Mouse (Mus musculus) embryonic stem cell, embryonic (primary cell): ENCODE results near the gene Grap.

Experiments used
- CTCF ChIA-PET, 4 experiments: fragments of 300-600 bp in 2 of 4; fragments of 350-600 bp in 2 of 4; sonication (Branson Sonifier 250); formaldehyde crosslinking; loops; one replicate each; lab custom pipeline; 2022; ENCODE audit warnings: inconsistent platforms in 2 of 4; lab: Charles Lee
- POLR2A ChIA-PET, 4 experiments: fragments of 300-600 bp in 2 of 4; fragments of 350-600 bp in 2 of 4; sonication (Branson Sonifier 250); formaldehyde crosslinking; loops; one replicate each; lab custom pipeline; 2022; ENCODE audit warnings: antibody characterized with exemption in 4 of 4, inconsistent platforms in 1 of 4; lab: Charles Lee

Grap gene

DNA sequence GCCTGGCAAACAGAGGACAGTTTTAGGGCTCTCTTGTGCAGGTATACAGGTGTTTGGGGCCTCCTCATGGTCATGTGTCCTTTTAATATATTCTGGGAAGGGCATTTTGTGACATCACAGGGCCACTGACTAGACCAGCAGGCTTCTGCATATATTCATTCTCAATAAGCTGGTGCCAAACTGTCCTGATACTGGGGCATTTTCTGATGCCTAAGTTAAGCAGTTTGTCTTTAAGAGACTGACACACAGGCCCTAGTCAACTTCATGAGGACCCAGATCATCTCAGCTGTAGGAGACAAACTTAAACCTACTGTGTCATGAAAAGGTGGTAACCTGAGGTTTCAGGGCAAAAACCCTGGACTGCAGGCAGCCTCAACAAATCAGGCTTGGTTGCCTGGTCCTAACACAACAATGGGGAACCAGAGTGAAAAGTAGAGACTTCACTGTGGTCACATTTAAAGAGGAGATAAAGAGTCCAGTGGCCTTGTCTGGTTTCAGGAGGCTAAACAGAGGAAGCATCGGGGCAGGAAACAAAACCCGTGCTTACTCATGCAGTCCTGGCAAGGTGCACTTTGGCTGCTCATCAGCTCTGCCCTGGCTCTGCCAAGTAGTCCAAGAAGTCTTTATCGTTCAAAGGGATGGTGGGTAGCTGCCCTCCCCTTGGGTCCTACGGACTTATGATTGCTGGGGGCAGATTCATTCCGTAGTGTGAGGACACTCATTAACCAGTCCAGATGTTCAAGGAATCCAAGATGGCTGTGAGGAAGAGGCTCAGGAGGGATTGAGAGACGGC, 4.9 kb upstream of the Grap start:
- POLR2A ChIA-PET: interaction anchor here in 3 of 4 experiments (0.8 to 1.9 kb wide), 8 partner anchors 9 to 113 kb away, joined by 3 to 8 read pairs (median 4); partner anchors contain the start of genes Fam83g (in 1 of the 3) and Prpsap2 (in 1 of the 3)
- CTCF ChIA-PET: interaction anchor here (0.5 to 1.4 kb wide), 6 partner anchors 18 to 133 kb away, joined by 3 to 7 read pairs (median 3); no protein-coding TSS in a partner anchor

DNA sequence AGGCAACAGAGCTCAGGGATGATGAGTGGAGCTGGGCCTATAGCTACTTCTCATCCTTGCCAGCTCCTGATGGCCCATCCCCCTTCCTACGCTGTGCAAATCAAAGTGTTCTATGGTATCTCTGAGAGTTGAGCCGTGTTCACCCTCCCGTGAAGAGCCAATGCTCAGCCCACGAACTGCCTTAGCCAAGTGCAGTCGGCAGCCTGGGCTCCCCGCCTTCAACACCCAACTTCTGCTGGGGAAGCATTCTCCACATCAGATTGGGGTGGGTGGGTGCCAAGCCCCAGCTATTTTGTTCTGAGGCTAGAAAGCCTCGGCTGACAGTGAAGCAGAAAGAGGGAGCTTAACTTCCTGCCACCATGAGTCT, 4.3 kb upstream of the Grap start:
- ChIA-PET POLR2A (interaction anchor here in 3 of 4 experiments (0.8 to 1.9 kb wide), 5 partner anchors 10 to 113 kb away, joined by 3 to 8 read pairs (median 4); partner anchors contain the start of gene Prpsap2 (in 1 of the 3)), CTCF (interaction anchor here in 3 of 4 experiments (0.5 to 1.4 kb wide), 6 partner anchors 17 to 133 kb away, joined by 3 to 5 read pairs (median 3); no protein-coding TSS in a partner anchor)

DNA sequence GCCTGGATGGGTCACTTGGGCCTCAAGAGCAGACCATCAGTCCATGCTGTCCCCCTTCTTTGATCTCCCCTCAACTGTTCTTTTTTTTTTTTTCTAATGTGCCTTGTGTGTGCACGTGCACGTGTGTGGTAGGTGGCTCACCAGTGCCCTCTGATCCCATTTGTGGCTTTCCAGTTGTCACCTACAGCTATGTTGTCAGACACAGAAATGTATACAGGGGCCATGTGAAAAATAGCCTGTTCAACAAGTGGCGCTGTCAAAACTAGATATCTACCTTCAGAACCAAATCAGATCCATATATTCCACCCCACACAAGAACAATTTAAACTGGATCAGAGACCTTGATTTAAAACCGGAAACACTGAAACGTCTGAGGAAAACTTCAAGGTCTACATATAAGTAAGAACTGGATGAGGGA, 3.9 kb upstream of the Grap start:
- CTCF ChIA-PET: interaction anchor here in 2 of 4 experiments (0.5 to 1.4 kb wide), 5 partner anchors 17 to 134 kb away, joined by 3 to 5 read pairs (median 3); no protein-coding TSS in a partner anchor
- POLR2A ChIA-PET: interaction anchor here in 3 of 4 experiments (0.8 to 1.0 kb wide), 3 partner anchors 11 to 26 kb away, joined by 3 to 4 read pairs (median 4); no protein-coding TSS in a partner anchor

DNA sequence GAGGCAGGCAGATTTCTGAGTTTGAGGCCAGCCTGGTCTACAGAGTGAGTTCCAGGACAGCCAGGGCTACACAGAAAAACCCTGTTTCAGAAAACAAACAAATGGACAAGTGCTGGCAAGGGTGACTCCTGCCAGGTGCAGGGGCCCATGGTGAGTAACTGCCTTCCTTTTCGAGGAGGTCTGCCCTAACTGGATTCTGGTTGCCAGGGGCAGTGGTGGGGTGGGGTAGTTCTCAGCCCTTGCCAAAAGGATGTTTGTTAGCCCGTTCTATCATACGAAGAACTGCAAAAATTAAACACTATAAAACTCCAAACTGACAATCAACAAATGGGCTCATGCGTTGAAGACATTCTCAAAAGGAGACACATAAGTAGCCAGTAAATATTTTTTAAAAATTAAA, 3.4 kb upstream of the Grap start:
- POLR2A ChIA-PET: no interaction called here
- CTCF ChIA-PET: interaction anchor here in 1 of 4 experiments (1.3 kb wide), 1 partner anchor 65 kb away, joined by 3 read pairs; no protein-coding TSS in a partner anchor

DNA sequence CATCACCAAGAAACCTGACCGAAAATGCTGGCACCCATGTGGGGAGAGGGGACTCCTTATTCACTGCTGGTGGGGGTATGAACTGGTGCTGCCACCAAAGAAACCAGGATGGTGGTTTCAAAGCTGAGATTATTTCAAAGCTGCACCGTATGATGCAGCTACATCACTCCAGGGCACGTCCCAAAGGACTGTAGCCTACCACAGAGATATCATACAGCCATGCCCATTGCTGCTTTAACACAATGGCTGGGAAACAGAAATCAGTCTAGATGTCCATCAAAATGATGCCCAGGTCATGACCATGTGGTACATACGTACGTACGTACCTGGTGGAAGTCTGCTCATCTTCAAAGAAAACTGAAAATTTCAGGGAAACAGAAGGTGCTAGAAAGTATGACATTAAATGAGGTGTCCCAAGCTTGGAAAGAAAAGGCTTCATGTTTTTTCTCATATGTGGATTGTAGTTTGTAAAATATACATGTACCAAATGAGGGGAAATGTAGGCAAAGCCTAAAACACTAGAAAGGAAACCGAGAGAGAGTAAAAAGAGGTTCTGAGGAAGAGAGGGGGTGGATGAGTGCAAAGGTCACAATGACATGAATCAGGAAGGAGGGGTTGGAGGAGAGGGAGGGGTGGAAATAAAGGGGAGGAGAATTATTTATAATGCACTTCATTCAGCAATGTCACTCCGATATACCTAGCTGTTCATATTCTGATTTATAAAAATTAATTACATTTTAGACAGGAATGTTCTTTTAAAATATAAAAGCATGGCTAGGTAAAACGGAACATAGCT, 2.4 kb upstream of the Grap start:
- POLR2A ChIA-PET: no interaction called here
- CTCF ChIA-PET: no interaction called here

DNA sequence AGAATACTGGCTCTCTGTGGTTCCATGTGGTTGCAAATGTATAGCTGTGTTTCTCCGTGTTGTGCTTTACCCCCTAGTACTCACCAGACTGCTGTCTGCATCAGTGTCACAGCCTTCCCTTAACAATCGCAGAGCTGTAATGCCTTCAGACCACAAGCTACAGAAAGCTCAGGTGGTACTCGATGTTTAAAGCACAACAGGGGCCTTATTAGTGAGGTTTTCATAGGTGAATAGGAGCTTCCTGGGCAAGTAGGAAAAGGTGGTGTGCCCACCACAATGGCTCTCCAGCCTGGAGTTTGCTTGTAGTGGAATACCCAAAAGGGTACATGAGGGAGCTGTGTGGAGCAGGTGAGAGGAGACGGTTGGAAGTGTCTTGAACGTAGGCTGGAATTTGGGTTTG, 849 bp upstream of the Grap start:
- POLR2A ChIA-PET: interaction anchor here in 2 of 4 experiments (0.7 to 1.3 kb wide), 4 partner anchors 14 to 176 kb away, joined by 3 read pairs; no protein-coding TSS in a partner anchor
- CTCF ChIA-PET: interaction anchor here in 2 of 4 experiments (0.9 to 1.4 kb wide), 3 partner anchors 14 to 63 kb away, joined by 3 to 4 read pairs (median 4); no protein-coding TSS in a partner anchor

DNA sequence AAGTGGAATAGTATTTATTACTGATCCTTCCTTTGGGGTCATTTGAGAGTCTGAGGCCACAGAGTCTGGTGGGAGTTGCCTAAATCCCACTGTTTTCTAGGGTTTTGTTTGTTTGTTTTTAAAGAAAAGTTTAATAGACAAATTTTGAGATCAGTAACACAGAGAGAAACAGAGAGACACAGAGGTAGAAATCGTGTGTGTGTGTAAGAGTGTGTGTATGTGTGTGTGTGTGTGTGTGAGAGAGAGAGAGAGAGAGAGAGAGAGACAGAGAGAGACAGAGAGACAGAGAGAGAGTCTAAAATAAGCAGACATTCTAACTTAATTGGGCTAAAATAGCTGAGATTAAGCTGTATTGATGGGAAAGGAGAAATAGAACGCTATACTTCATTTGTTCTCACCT, 503 bp downstream of the Grap start:
- ChIA-PET POLR2A (interaction anchor here in 1 of 4 experiments (1.1 to 1.7 kb wide), 2 partner anchors 22 to 30 kb away, joined by 3 read pairs; no protein-coding TSS in a partner anchor), CTCF (interaction anchor here in 2 of 4 experiments (1.4 to 1.7 kb wide), 2 partner anchors 12 to 61 kb away, joined by 3 to 4 read pairs; no protein-coding TSS in a partner anchor)

DNA sequence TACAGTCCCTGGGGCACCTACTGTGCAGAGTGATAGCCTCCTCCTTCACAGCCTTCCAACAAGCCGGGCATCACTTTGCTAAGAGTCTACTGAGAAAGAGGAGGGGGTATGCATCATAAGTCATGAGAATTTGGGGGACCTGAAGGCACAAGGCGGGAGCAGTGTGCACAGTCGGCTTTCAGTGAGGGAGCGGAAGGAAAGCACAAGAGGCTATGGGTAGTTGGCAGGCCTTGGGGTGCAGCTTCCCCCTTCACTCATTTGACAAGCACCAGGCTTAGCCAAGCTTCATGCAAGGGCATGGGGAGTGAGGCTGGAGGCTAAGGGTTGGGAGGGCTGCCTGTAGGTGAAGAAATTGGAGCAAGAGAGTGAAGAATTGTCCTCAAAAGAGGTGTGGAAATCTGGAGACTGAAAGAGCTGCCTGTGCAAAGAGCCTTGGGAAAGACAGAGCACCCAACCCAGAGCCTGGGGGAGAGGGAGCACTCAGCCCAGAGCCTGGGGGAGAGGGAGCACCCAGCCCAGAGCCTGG, 1.8 kb downstream of the Grap start:
- ChIA-PET POLR2A (interaction anchor here in 1 of 4 experiments (1.0 to 1.2 kb wide), 2 partner anchors 19 to 131 kb away, joined by 3 read pairs; no protein-coding TSS in a partner anchor), CTCF (interaction anchor here in 3 of 4 experiments (0.5 to 1.7 kb wide), 5 partner anchors 11 to 60 kb away, joined by 3 to 4 read pairs (median 3); no protein-coding TSS in a partner anchor)

DNA sequence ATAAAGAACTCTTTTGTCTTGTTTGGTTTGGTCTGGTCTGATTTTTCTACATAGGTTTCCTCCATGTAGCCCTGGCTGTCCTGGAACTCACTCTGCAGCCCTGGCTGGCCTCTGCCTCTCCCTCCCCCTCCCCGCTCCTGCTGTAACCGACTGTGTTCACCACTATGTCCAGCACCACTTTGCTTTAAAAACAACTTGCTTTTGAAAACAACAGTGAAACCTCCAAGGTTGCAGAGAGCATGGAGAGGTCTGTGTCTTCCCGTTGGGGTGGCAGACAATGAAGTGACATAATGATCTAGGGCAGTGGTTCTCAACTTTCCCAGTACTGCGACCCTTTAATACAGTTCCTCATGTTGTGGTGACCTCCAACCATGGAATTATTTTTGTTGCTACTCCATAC, 2.6 kb downstream of the Grap start:
- CTCF ChIA-PET: interaction anchor here in 3 of 4 experiments (0.5 to 1.4 kb wide), 4 partner anchors 10 to 36 kb away, joined by 3 to 5 read pairs (median 4); no protein-coding TSS in a partner anchor
- POLR2A ChIA-PET: interaction anchor here in 2 of 4 experiments (0.7 to 1.2 kb wide), 3 partner anchors 18 to 306 kb away, joined by 3 to 6 read pairs (median 3); no protein-coding TSS in a partner anchor

DNA sequence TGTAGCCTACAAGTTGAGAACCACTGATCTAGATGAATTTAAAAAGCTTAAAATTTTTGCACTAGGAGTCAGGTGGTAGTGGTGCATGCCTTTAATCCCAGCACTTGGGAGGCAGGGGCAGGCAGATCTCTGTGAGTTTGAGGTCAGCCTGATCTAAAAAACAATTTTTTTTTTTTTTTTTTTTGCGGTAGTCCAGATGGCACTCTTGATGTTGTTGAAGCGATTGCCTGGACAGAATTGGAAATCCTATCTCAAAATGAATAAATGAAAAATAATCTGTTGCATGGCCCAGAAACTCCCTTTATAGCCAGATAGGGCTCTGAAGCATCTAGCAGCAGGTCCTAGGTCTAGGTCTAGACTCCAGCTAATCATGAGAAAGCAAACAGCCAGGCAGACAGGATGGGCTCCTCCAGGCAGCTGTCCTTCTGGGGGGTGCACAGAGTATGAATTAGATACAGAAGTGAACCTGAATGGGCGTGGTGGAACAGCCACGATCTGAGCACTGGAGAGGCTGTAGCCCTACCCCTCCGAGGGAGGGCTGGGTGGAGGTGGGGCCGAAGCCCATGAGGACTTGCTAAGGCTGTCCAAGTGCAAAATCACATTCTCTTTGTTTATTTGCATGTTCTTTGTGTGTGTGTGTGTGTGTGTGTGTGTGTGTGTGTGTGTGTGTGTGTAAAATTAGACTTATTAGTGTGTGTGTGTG, 3.2 kb downstream of the Grap start:
- CTCF ChIA-PET: interaction anchor here in 1 of 4 experiments (1.4 kb wide), 1 partner anchor 10 kb away, joined by 4 read pairs; no protein-coding TSS in a partner anchor
- POLR2A ChIA-PET: interaction anchor here in 3 of 4 experiments (0.7 kb wide), 3 partner anchors 57 to 307 kb away, joined by 3 to 6 read pairs (median 4); no protein-coding TSS in a partner anchor

DNA sequence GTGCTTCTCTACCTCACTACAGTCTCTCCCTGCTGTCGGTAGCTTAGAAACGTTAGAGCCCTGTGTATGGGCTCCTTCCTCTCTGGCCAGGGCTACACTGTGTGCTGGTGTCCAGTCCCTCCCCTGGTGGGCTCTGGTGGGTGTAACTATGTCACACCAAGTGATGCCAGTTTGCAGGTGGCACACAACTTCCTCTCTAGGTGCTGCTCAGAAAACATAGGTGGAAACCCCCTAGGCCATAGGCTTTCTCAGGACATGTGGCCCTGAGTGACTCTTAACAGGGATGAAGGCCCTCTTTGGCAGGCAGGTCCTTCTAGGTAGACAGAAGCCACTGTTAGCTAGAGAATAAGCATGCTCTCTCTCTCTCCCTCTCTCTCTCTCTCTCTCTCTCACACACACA, 4.4 kb downstream of the Grap start:
- POLR2A ChIA-PET: interaction anchor here in 1 of 4 experiments (1.6 kb wide), 1 partner anchor 17 kb away, joined by 6 read pairs; no protein-coding TSS in a partner anchor

DNA sequence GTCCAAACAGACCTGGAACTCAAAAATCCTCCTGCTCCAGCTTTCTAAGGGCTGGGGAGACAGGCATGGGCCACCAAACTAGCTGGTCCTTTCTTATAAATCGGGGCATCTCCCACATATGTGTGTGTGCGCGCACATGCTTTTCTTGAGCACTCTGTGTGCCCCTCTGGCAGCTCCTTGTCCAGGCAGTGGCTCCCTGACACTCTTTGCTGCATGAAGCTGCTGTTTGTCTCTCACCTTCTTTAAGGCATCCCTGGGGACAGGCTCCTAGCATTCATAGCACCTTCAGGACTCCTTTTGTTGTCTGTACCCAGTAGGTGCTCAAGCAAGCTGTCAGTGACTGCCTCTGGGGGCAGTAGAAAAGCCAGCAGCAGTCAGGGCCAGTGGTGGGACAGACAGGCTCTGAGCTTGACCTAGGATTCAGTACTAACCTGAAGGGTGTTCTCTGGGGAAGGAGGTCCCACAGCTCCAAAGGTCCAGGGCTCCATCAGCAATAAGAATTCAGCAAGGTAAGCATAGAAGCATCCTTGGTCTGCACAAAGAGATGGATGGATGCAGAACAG, 5.4 kb downstream of the Grap start:
- ChIA-PET CTCF (interaction anchor here in 3 of 4 experiments (0.6 to 1.8 kb wide), 7 partner anchors 9 to 242 kb away, joined by 3 to 7 read pairs (median 5); no protein-coding TSS in a partner anchor), POLR2A (interaction anchor here in 3 of 4 experiments (0.6 to 1.6 kb wide), 8 partner anchors 10 to 771 kb away, joined by 3 to 6 read pairs (median 4); partner anchors contain the start of gene Fam83g (in 1 of the 3))

More for the DNA sequence above, 4.4 kb downstream of the Grap start:
- CTCF ChIA-PET: interaction anchor here in 2 of 4 experiments (0.6 to 1.5 kb wide), 3 partner anchors 18 to 57 kb away, joined by 3 to 6 read pairs (median 3); no protein-coding TSS in a partner anchor

DNA sequence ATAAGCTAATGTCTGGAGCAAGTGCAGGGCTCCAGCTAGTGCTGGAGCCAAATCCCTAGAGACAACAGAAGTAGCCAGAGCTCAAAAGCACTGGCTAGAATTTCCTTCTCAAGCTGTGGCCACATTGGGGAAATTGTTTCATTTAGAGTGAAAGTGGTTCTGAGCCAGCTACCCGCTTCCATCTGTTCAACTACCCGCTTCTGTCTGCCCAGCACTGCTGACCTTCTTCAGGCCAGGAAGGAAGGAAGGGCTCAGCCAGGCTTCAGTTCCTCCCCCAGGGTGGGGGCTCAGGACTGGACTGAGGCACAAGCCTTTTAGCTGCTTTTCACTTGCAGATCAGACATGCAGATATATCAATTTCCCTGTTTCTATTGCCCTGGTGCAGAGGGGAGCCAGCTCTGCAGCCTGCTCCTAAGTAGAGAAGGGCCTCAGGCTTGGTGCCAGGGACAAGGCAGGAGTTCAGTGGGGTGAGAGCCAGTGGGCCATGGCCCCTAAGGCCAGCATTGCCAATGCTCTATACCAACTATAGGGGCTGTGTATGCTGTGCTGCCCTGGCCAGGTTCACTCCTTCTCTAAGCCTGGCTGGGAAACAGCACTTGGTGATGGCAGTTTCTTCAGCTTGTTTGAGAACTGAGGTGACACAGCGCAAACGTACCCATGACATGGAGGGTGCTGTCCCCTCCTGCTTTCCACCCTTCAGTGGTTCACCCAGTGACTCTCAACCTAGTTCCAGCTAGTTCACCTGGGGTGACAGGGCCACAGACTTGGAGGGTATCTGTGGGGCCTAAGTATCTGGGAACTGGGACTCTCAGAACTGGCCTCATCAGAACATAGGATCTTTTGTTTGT, 6.2 kb downstream of the Grap start:
- POLR2A ChIA-PET: interaction anchor here in 3 of 4 experiments (0.6 to 1.6 kb wide), 8 partner anchors 9 to 772 kb away, joined by 3 to 6 read pairs (median 4); partner anchors contain the start of gene Fam83g (in 1 of the 3)
- CTCF ChIA-PET: interaction anchor here in 3 of 4 experiments (0.5 to 1.8 kb wide), 7 partner anchors 8 to 243 kb away, joined by 3 to 7 read pairs (median 4); no protein-coding TSS in a partner anchor

DNA sequence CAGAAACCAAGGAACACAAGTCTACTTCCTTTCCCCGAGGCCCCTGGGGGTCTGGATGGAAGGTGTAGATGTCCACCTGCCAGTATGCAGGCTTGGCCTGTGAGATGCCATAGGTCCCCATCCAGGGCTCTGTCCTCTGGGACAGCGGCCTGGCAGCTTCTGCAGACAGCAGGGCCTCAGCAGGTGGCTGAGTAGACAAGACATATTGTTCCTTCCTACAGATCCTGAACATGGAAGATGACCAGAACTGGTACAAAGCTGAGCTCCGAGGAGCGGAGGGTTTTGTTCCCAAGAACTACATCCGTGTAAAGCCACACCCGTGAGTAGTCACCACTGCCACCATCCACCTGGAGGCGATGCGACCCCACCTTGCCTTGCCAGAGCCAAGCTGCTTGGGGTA, 6.9 kb downstream of the Grap start:
- CTCF ChIA-PET: interaction anchor here in 1 of 4 experiments (1.1 to 1.8 kb wide), 3 partner anchors 14 to 55 kb away, joined by 3 to 7 read pairs (median 4); no protein-coding TSS in a partner anchor

More for the DNA sequence above, 6.9 kb downstream of the Grap start:
- POLR2A ChIA-PET: interaction anchor here in 3 of 4 experiments (0.6 to 1.6 kb wide), 4 partner anchors 8 to 382 kb away, joined by 3 to 5 read pairs (median 3); no protein-coding TSS in a partner anchor
